Mouse (Mus musculus) left cerebral cortex, postnatal 36 days (tissue): ENCODE results near the gene Csnk2a2. TPM values are rescaled to one million over a fixed set of nuclear protein-coding genes. Genes with fewer than 3 reads are reported as not detected.

Source experiments
- DNase-seq, 2 experiments: peaks; one replicate each; pipeline ENCODE4 v3.0.0; 2021 to 2022; ENCODE audit warnings: low spot score in 2 of 2, mixed read lengths in 1 of 2
- intact Hi-C: fragments of 180-260 bp; cut with DNase I; formaldehyde crosslinking; loops from one replicate; pipeline ENCODE4 v1.15.1; 2025
- total RNA-seq, 2 experiments: library from RNA; stranded (reverse); gene quantifications; 2 replicates each; pipeline ENCODE4 v1.2.3; 2021

Gene Csnk2a2
- total RNA-seq: 10 to 100 TPM; 77.7 to 90.3 TPM

- intact Hi-C loops: no loop called here
- DNase-seq: no peak
Observed at GRCm38 (mm10) chr8:95490006-95490405, at the start of gene Csnk2a2. Gene Csnk2a2, minus strand, starts transcription at chr8:95490039.

- intact Hi-C loops: loop anchor here (5.0 kb wide), 1 partner anchor 192 kb away; no protein-coding TSS in a partner anchor
- DNase-seq: no peak
Observed at GRCm38 (mm10) chr8:95539487-95539886, 49.6 kb upstream of the Csnk2a2 start.

GRCm38 (mm10) chr8:95533584-95534387 lies 43.9 kb upstream of the Csnk2a2 start, which contains the start of gene Ccdc113:
Gene Ccdc113, plus strand, starts transcription at chr8:95534085.
- intact Hi-C loops: loop anchor here (5.0 kb wide), 1 partner anchor 46 kb away; no protein-coding TSS in a partner anchor
- DNase-seq: peak; percentile 63 to 66

GRCm38 (mm10) chr8:95532206-95532605 lies 42.4 kb upstream of the Csnk2a2 start:
- no peak for DNase-seq

GRCm38 (mm10) chr8:95528750-95529310 lies 39.0 kb upstream of the Csnk2a2 start:
- DNase-seq: no peak
- intact Hi-C loops: no loop called here

More at GRCm38 (mm10) chr8:95532206-95532605, 42.4 kb upstream of the Csnk2a2 start:
- intact Hi-C loops: loop anchor here (5.0 kb wide), 1 partner anchor 45 kb away; no protein-coding TSS in a partner anchor

GRCm38 (mm10) chr8:95528194-95528593 lies 38.4 kb upstream of the Csnk2a2 start:
- intact Hi-C loops: no loop called here

GRCm38 (mm10) chr8:95523991-95524390 lies 34.2 kb upstream of the Csnk2a2 start:
- no peak for DNase-seq
- intact Hi-C loops: no loop called here

More at GRCm38 (mm10) chr8:95528194-95528593, 38.4 kb upstream of the Csnk2a2 start:
- no peak for DNase-seq

- intact Hi-C loops: no loop called here
- peak in 1 of 2 experiments; percentile 34 for DNase-seq
Observed at GRCm38 (mm10) chr8:95516928-95517327, 27.1 kb upstream of the Csnk2a2 start.

- no peak for DNase-seq
- intact Hi-C loops: no loop called here
Observed at GRCm38 (mm10) chr8:95513219-95513618, 23.4 kb upstream of the Csnk2a2 start.

GRCm38 (mm10) chr8:95512257-95512656 lies 22.4 kb upstream of the Csnk2a2 start:
- no peak for DNase-seq
- intact Hi-C loops: no loop called here

GRCm38 (mm10) chr8:95506245-95506644 lies 16.4 kb upstream of the Csnk2a2 start:
- intact Hi-C loops: loop anchor here (10.0 kb wide), 1 partner anchor 79 kb away; no protein-coding TSS in a partner anchor

GRCm38 (mm10) chr8:95505606-95506005 lies 15.8 kb upstream of the Csnk2a2 start:
- DNase-seq: no peak
- intact Hi-C loops: loop anchor here (10.0 kb wide), 1 partner anchor 79 kb away; no protein-coding TSS in a partner anchor

More at GRCm38 (mm10) chr8:95506245-95506644, 16.4 kb upstream of the Csnk2a2 start:
- DNase-seq: no peak

- no peak for DNase-seq
- intact Hi-C loops: loop anchor here (10.0 kb wide), 1 partner anchor 80 kb away; no protein-coding TSS in a partner anchor
Observed at GRCm38 (mm10) chr8:95504835-95505234, 15.0 kb upstream of the Csnk2a2 start.

GRCm38 (mm10) chr8:95502431-95502830 lies 12.6 kb upstream of the Csnk2a2 start:
- intact Hi-C loops: loop anchor here (10.0 kb wide), 1 partner anchor 82 kb away; no protein-coding TSS in a partner anchor
- DNase-seq: peak; percentile 23 to 28

- intact Hi-C loops: loop anchor here (10.0 kb wide), 1 partner anchor 84 kb away; no protein-coding TSS in a partner anchor
- no peak for DNase-seq
Observed at GRCm38 (mm10) chr8:95500436-95500835, 10.6 kb upstream of the Csnk2a2 start.

- intact Hi-C loops: loop anchor here (10.0 kb wide), 1 partner anchor 85 kb away; no protein-coding TSS in a partner anchor
- DNase-seq: no peak
Observed at GRCm38 (mm10) chr8:95499266-95500064, 9.6 kb upstream of the Csnk2a2 start.

GRCm38 (mm10) chr8:95497821-95498220 lies 8.0 kb upstream of the Csnk2a2 start:
- no peak for DNase-seq
- intact Hi-C loops: no loop called here

GRCm38 (mm10) chr8:95496420-95496819 lies 6.6 kb upstream of the Csnk2a2 start:
- intact Hi-C loops: no loop called here
- no peak for DNase-seq

- intact Hi-C loops: no loop called here
Observed at GRCm38 (mm10) chr8:95495444-95495843, 5.6 kb upstream of the Csnk2a2 start.

More at GRCm38 (mm10) chr8:95495444-95495843, 5.6 kb upstream of the Csnk2a2 start:
- no peak for DNase-seq
